Mouse (Mus musculus) stomach, postnatal 0 days (tissue): ENCODE measurements at regions not wholly inside any gene's neighbourhood (a gene's known extent, or its start where the extent isn't known, plus 50 kb on each side); places are given as distances from the start of the nearest gene placed in this dataset.

Experiments
- CTCF ChIP-seq: IDR thresholded peaks from 2 replicates; pipeline ENCODE4 v1.5.1; 2016; ENCODE audit warnings: antibody characterized with exemption, low read depth, mild to moderate bottlenecking, moderate library complexity
- EP300 ChIP-seq: optimal IDR thresholded peaks from 2 replicates; pipeline ENCODE3; 2016; ENCODE audit warnings: antibody characterized with exemption

- TF ChIP-seq CTCF (no peak), EP300 (no peak)
Measured at GRCm38 (mm10) chr4:75787405-75787804, 509.3 kb upstream of the Dmac1 start.
